Mouse (Mus musculus): ENCODE measurements around the gene Rbfox1. TPM values are rescaled to one million over a fixed set of nuclear protein-coding genes. Genes with fewer than 3 reads are reported as not detected.

Gene Rbfox1
- total RNA-seq, 2 experiments from 2014 or later: not detected

- no peak for ATAC-seq (replicated peaks; ENCODE audit: poor library complexity, severe bottlenecking)
These were observed 206.4 kb downstream of the Rbfox1 start for GRCm38 (mm10) chr16:6091326-6092123.

DNA sequence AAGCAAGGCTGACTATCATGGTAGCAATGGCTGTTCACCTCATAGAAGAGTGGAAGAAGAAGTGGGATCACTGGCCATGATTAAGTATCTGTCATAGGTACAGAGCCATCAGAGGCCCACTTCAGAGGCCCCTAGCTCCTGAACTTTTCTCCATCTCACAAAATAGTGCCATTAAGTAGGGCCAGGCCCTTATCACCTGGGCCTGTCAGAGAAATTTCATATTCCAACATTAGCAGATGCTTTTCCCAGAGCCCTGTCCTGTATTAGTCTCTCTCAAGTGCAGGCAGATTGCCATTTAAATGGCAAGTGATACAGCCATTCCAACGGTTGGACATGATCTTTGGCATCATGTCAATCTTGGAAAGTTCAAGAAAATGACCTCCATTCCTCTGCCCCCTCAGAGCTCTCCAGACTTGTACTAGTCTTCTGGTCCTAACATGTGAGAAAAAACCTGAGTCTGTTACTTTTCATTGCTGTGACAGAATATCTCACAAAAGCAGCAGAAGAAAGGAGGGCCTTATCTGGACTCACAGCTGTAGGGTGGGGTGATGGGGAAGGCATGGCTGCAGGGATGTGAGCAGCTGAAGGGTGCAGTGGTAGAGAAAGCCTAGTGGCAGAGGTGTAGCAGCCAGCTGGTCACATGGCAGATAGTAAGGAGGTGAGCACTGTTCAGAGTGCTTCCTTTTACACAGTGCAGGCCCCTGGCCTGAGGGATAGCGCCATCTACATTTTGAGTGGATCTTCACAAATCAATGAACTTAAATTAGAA is 210.6 kb downstream of the Rbfox1 start:
- ATAC-seq (replicated peaks; ENCODE audit: poor library complexity, severe bottlenecking): no peak

GRCm38 (mm10) chr16:6097244-6098040 is 212.3 kb downstream of the Rbfox1 start:
- ATAC-seq (replicated peaks; ENCODE audit: poor library complexity, severe bottlenecking): no peak

DNA sequence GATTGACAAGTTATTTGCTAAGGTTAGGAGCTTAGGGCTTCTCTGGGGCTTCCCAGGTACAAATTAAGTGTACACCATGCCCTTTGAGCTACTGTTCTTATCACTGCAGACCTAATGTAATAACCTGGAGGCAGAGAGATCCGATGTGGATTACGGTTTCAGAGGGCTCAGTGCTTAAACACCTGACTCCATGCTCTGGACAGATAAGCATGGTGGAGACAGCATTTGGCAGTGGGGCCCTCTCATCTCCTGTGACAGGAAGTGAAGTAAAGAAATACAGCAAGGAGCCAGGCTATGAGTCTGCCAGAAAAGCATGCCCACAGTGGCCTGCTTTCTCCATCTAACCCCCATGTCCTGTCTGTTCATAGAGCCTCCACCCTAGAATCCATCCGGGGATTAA is 213.0 kb downstream of the Rbfox1 start:
- ATAC-seq (replicated peaks; ENCODE audit: poor library complexity, severe bottlenecking): no peak

DNA sequence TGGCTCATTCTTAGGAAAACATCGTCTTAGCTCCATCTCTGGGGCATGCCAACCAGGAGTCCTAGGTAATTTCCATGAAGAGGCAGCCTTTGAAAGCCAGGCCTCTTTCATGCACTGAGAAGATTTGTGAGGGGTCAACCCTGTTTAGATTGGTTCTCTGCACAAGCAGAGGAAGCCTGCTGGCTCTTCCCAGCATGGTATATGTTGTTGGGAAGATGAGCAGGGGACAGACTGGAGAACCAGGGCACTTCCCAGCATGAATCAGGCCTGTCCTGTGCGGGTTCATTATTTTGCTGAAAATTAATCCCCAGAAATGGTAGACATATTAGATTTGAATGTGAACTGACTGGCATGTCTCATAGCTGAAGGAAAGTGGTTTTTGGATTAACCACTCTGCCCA is 214.4 kb downstream of the Rbfox1 start:
- no peak for ATAC-seq (replicated peaks; ENCODE audit: poor library complexity, severe bottlenecking)

DNA sequence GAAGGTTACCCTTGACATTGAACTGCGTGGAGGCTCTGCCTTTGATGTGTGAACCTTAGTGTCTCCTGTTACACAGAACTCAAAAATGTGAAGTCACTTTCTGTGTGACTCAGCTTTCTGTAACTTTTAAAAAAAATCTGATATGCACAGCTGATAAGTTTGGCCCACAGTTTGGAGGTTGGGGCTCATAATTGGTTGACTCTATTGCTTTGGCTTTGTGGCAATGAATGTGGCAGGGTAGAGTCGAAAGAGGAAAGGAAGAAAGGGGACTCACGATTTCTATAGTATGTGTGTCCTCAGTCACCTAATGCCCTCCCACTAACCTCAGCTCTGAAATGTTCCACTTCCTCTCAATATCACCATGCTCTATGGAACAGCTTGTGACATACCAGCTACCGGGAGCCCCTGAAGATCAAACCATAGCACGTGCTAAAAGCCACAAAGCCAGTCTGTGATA is 215.3 kb downstream of the Rbfox1 start:
- peak; percentile 55; the same call in 1 of the 2 replicates for ATAC-seq (replicated peaks; ENCODE audit: poor library complexity, severe bottlenecking)

GRCm38 (mm10) chr16:6103713-6104112 is 218.6 kb downstream of the Rbfox1 start:
- ATAC-seq (replicated peaks; ENCODE audit: poor library complexity, severe bottlenecking): no peak

- no peak for ATAC-seq (replicated peaks; ENCODE audit: poor library complexity, severe bottlenecking)
These were observed 225.0 kb downstream of the Rbfox1 start for GRCm38 (mm10) chr16:6110121-6110520.

- no peak for ATAC-seq (replicated peaks; ENCODE audit: poor library complexity, severe bottlenecking)
These were observed 228.8 kb downstream of the Rbfox1 start for GRCm38 (mm10) chr16:6113836-6114475.

DNA sequence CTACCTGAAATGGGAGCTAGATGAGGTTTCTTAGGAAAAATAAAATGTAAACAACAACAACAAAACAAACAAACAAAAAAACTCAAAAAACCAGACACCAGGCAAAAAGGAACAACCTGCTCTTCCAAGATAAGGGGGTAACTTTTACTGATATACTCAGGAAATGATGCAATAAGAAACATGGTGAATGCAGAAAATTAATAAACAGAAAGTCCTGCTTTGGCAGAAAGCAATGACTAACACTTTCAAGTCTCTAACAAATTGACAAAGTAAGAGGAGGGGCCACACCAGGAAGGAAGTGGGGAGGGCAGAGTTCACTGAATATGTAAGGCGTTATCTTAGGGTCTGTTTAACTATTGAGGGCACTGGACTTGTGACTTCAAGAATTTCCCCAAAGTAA is 234.3 kb downstream of the Rbfox1 start:
- no peak for ATAC-seq (replicated peaks; ENCODE audit: poor library complexity, severe bottlenecking)

DNA sequence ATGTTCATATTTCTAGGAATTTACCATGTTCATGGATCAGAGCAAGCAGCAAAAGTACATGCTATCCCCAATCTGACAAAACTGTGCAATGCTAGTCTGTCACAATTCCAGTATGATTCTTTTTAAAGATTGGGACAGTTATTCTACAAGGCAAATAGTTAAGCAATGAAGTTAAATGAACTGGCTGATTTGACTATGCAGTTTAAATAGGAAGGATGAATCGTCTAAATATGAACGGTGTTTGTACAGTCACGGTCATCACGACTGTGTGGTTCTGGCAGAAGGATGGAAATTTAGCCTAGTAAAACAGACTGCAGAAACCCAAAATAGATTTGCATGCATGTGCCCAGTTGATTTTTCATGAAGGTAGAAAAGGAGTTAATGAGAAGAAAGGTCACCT is 236.1 kb downstream of the Rbfox1 start:
- peak; percentile 55 for ATAC-seq (replicated peaks; ENCODE audit: poor library complexity, severe bottlenecking)

GRCm38 (mm10) chr16:6122859-6123258 is 237.7 kb downstream of the Rbfox1 start:
- ATAC-seq (replicated peaks; ENCODE audit: poor library complexity, severe bottlenecking): no peak

- ATAC-seq (replicated peaks; ENCODE audit: poor library complexity, severe bottlenecking): no peak
These were observed 243.2 kb downstream of the Rbfox1 start for GRCm38 (mm10) chr16:6128314-6128713.

DNA sequence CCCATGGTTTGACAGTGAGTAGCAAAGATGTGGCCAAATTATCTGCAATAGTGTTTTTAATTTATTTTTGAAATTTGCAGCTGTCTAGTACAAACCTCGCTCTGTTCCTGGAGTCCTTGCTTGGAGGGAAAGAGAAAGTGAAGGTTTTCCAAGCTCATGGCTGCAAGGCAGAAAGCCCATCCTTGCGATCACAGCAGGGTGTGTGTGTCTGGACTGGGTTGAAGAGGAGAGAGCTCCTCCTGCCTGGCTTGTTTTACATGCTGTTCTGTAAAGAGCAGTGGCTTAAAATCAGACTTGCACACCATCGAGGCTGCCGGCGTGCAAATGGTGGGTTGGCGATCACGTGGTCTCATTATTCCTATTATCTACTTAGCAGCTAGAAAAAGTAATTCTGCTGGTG is 249.9 kb downstream of the Rbfox1 start:
- no peak for ATAC-seq (replicated peaks; ENCODE audit: poor library complexity, severe bottlenecking)

DNA sequence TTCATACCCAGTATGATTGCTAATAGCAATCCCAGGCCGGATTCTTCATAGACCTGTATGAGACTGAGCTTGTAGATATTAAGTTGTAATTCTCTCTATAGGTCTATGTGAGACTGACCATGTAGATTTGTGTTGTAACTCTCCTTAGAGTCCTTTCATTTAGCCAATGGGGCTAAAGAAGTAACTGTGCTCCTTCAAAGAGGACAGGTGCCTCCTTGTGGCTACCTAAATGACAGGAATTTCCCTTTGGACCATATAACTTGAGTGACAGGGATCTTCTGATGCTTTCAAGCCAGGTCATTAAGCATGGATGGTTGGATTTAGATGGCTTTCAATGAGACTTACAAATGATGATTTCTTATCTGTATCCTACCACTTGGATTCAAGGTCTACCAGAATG is 254.3 kb downstream of the Rbfox1 start:
- no peak for ATAC-seq (replicated peaks; ENCODE audit: poor library complexity, severe bottlenecking)

DNA sequence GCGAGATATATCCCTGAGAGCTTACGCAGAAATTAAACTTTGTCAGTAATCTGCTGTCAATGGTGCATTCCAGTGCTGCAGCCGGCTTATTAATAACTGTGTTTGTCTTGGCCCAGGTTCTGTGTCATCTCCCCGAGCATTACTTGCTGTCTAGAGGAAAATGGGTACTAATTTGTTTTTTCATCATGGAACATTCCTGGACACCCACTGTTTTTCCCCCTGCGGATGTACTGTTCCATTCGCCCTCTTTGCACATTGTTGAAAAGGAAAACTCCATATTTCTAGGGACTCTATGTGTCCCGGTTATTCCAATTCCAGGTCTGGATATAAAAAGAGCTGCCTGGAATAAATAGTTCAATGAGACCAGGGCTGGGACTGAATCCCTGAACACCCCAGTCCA is 262.8 kb downstream of the Rbfox1 start:
- no peak for ATAC-seq (replicated peaks; ENCODE audit: poor library complexity, severe bottlenecking)

DNA sequence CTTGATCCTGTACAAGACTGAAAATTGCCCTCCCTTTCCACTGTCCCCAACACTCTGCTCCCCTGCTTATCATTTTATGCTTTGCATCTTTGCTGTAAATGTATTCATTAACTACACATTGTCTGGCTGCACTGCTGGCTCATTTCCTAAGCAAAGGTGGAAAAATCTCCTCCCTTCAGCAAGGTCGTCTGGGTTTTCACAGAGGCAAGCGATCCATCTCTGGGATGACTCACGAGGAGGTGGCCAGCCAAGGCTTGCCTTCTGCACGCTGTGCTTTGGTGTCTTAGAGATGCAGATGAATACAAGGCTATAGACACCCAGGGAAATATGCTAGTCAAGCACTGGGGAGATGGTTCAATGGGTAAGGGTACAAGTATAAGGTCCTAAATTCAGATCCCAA is 264.2 kb downstream of the Rbfox1 start:
- ATAC-seq (replicated peaks; ENCODE audit: poor library complexity, severe bottlenecking): no peak

DNA sequence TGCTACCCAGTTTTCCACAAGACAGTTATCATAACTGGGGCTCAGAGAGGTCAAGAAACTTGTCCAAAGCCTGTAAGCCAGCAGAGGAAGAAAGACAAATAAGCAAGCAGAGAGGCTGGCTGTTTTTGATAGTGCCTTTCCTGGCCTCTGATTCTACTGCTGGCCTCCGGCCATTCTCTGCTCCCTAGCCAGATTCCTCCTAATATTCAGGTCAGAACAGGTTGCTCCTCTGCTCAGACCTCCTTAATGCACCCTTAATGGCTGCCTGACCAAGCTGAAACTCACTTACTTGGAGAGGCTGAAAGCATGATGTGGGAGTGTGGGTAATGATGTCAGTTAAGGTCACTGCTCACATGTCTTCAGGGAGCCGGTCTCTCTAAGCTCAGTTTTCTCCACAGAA is 270.4 kb downstream of the Rbfox1 start:
- ATAC-seq (replicated peaks; ENCODE audit: poor library complexity, severe bottlenecking): no peak

- ATAC-seq (replicated peaks; ENCODE audit: poor library complexity, severe bottlenecking): no peak
These were observed 279.3 kb downstream of the Rbfox1 start for GRCm38 (mm10) chr16:6164476-6164875.

DNA sequence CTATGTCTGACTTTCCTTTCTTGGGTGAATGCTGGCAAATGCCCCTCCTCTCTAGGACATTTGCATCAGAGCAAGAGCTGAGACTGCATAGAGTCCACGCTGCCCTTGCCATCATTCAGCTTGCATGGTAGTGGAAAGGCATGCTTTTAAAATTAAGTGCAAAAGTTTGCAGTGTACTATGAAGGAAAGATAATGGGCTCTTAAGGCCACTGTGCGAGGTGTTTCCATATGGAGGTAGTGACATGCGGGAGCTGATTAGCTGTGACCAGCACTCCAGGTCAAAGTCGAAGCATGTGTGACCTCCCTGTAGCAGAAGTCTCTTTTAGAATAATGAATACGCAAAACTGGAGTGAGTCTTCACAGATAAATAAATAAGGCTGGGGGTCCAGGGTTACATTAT is 284.2 kb downstream of the Rbfox1 start:
- ATAC-seq (replicated peaks; ENCODE audit: poor library complexity, severe bottlenecking): no peak
